Comparison of ENCODE assay signal across 12 mouse cellular contexts in genomic region chr8:72589286-72589685, GRCm38 (mm10). TPM values are rescaled to one million over a fixed set of nuclear protein-coding genes. Genes with fewer than 3 reads are reported as not detected.
DNase-seq lines count a peak whose midpoint lies in the region; ATAC-seq and TF ChIP-seq lines count a peak whose summit lies in the region.
"Had no signal": no experiment of that assay in that cellular context is flagged by ENCODE, and none has a peak within 500 bp of the region (broad histone marks: within the 10 kb centered on the region; RNA-seq: fewer than 3 reads in every experiment).

No protein-coding gene starts in this region.

- 72% methylated on average over 7 of the region's 7 CpGs for WGBS in lung, postnatal 0 days
- 59% methylated on average over 7 of the region's 7 CpGs for WGBS in heart, embryonic 15.5 days

- no peaks in the 10 kb centered on the region for H3K27me3 ChIP-seq in lung, postnatal 0 days (replicated peaks; ENCODE audit: insufficient read depth, low read length)
- H3K27me3 ChIP-seq in heart, embryonic 15.5 days = no peaks in the 10 kb centered on the region
- H3K27me3 ChIP-seq: embryonic facial prominence, embryonic 12.5 days; heart, embryonic 13.5 days; liver, embryonic 15.5 days had no signal

- TF ChIP-seq CTCF in lung, postnatal 0 days (IDR thresholded peaks at IDR 0.05) = no peak

- no peaks in the 10 kb centered on the region for H3K4me1 ChIP-seq in lung, postnatal 0 days (ENCODE audit: insufficient read depth, low read depth, low read length)
- peaks cover 28% of the 10 kb centered on the region for H3K4me1 ChIP-seq in heart, embryonic 15.5 days (replicated peaks)
- H3K4me1 ChIP-seq: embryonic facial prominence, embryonic 12.5 days had no signal

- no peak for TF ChIP-seq EP300 in lung, postnatal 0 days (IDR thresholded peaks at IDR 0.05)

- ATAC-seq in lung, postnatal 0 days = no peak; the same call in 1 of the 2 replicates
- no peak for ATAC-seq in heart, embryonic 15.5 days (replicated peaks; ENCODE audit: insufficient number of reproducible peaks, insufficient read depth, low FRiP score, low read depth)

- no peak overlapping the region for H3K4me3 ChIP-seq in lung, postnatal 0 days (ENCODE audit: low read depth, low read length)
- H3K4me3 ChIP-seq in heart, embryonic 15.5 days = no peak overlapping the region
- H3K4me3 ChIP-seq: embryonic facial prominence, embryonic 12.5 days; heart, embryonic 13.5 days; liver, embryonic 15.5 days had no signal

- H3K9ac ChIP-seq in lung, postnatal 0 days (replicated peaks; ENCODE audit: low read depth) = no peak overlapping the region
- no peak overlapping the region for H3K9ac ChIP-seq in heart, embryonic 15.5 days
- H3K9ac ChIP-seq: embryonic facial prominence, embryonic 12.5 days; heart, embryonic 13.5 days; liver, embryonic 15.5 days had no signal

- DNase-seq in lung, postnatal 0 days (ENCODE audit: low spot score) = peak; percentile 14
- no peak for DNase-seq in lung, postnatal 25 days (ENCODE audit: low spot score)
- DNase-seq in left cerebral cortex, adult 18-20 months (ENCODE audit: low spot score in 2 of 2) = peak; percentile 77 to 87
- DNase-seq in right cerebral cortex, postnatal 36 days (ENCODE audit: low spot score in 2 of 2) = peak; percentile 82 to 86
- no peak for DNase-seq in cerebellum, adult 18-20 months
- DNase-seq in thymus, postnatal 14 days = no peak
- no peak for DNase-seq in adrenal gland, adult 2 months
- DNase-seq: midbrain, embryonic 14.5 days had no signal

- H3K27ac ChIP-seq in lung, postnatal 0 days (ENCODE audit: low read length) = no peak overlapping the region
- peak overlapping the region; percentile 46; the same call in 1 of the 2 replicates for H3K27ac ChIP-seq in heart, embryonic 15.5 days
- H3K27ac ChIP-seq: embryonic facial prominence, embryonic 12.5 days; heart, embryonic 13.5 days; liver, embryonic 15.5 days had no signal

- H3K4me2 ChIP-seq in lung, postnatal 0 days (replicated peaks; ENCODE audit: low read depth, low read length) = no peak overlapping the region
- no peak overlapping the region for H3K4me2 ChIP-seq in heart, embryonic 15.5 days
- H3K4me2 ChIP-seq: embryonic facial prominence, embryonic 12.5 days; heart, embryonic 13.5 days; liver, embryonic 15.5 days had no signal

- H3K9me3 ChIP-seq in lung, postnatal 0 days (ENCODE audit: low read length) = no peaks in the 10 kb centered on the region
- no peaks in the 10 kb centered on the region for H3K9me3 ChIP-seq in heart, embryonic 15.5 days (replicated peaks)
- H3K9me3 ChIP-seq: embryonic facial prominence, embryonic 12.5 days; heart, embryonic 13.5 days; liver, embryonic 15.5 days had no signal

- H3K36me3 ChIP-seq in lung, postnatal 0 days (ENCODE audit: insufficient read depth, low read length) = no peaks in the 10 kb centered on the region
- H3K36me3 ChIP-seq in heart, embryonic 15.5 days = peaks cover 5% of the 10 kb centered on the region; the same call in 1 of the 2 replicates
- H3K36me3 ChIP-seq: embryonic facial prominence, embryonic 12.5 days; liver, embryonic 15.5 days had no signal

RNA-seq across cellular contexts. Expression of gene Tmem38a, which starts 17.4 kb away (rescaled TPM):
- polyA plus RNA-seq in lung, postnatal 0 days (2015; fragmentation: Nextera tagmentation; extraction: Ambion mirVana) = 17.3 and 19.1 TPM in 2 replicates
- polyA plus RNA-seq in heart, embryonic 15.5 days (2015; fragmentation: Nextera tagmentation; extraction: Ambion mirVana) = 87.4 and 91.5 TPM in 2 replicates
- 100 to 1,000 TPM in 1 of 2 experiments, 10 to 100 TPM in 1; 96.5 to 101 TPM for total RNA-seq in left cerebral cortex, adult 18-20 months (2021)
- 1 to 10 TPM; 6.4 to 7.8 TPM for total RNA-seq in adrenal gland, adult 2 months (2021)
- 10.9 and 13.6 TPM in 2 replicates for polyA plus RNA-seq in adrenal gland, adult 2 months (2012; rRNA removed)

RNA-seq across cellular contexts. Expression of gene Smim7, which starts 18.4 kb away (rescaled TPM):
- polyA plus RNA-seq in lung, postnatal 0 days (2015; fragmentation: Nextera tagmentation; extraction: Ambion mirVana) = 96.8 and 100 TPM in 2 replicates
- 94.2 and 102 TPM in 2 replicates for polyA plus RNA-seq in heart, embryonic 15.5 days (2015; fragmentation: Nextera tagmentation; extraction: Ambion mirVana)
- 100 to 1,000 TPM; 128 to 130 TPM for total RNA-seq in left cerebral cortex, adult 18-20 months (2021)
- 100 to 1,000 TPM; 102 to 142 TPM for total RNA-seq in adrenal gland, adult 2 months (2021)
- 27.7 and 31.6 TPM in 2 replicates for polyA plus RNA-seq in adrenal gland, adult 2 months (2012; rRNA removed)

RNA-seq across cellular contexts. Expression of gene Med26, which starts 41.2 kb away (rescaled TPM):
- polyA plus RNA-seq in lung, postnatal 0 days (2015; fragmentation: Nextera tagmentation; extraction: Ambion mirVana) = 9.5 and 9.6 TPM in 2 replicates
- polyA plus RNA-seq in heart, embryonic 15.5 days (2015; fragmentation: Nextera tagmentation; extraction: Ambion mirVana) = 8.8 and 11.5 TPM in 2 replicates
- total RNA-seq in left cerebral cortex, adult 18-20 months (2021) = 10 to 100 TPM; 10.2 to 11.2 TPM
- total RNA-seq in adrenal gland, adult 2 months (2021) = 1 to 10 TPM; 8.6 to 9.5 TPM
- 16.4 and 17.1 TPM in 2 replicates for polyA plus RNA-seq in adrenal gland, adult 2 months (2012; rRNA removed)

RNA-seq across cellular contexts. Expression of gene Nwd1, which starts 57.2 kb away (rescaled TPM):
- polyA plus RNA-seq in lung, postnatal 0 days (2015; fragmentation: Nextera tagmentation; extraction: Ambion mirVana) = 0.05 and 0.13 TPM in 2 replicates
- 0.23 and 0.38 TPM in 2 replicates for polyA plus RNA-seq in heart, embryonic 15.5 days (2015; fragmentation: Nextera tagmentation; extraction: Ambion mirVana)
- 10 to 100 TPM; 37.6 to 40.9 TPM for total RNA-seq in left cerebral cortex, adult 18-20 months (2021)
- under 1 TPM; 0.14 to 0.28 TPM for total RNA-seq in adrenal gland, adult 2 months (2021)
- 0.06 and 0.13 TPM in 2 replicates for polyA plus RNA-seq in adrenal gland, adult 2 months (2012; rRNA removed)
- polyA plus RNA-seq: liver, embryonic 15.5 days had no signal

Comparison
In these comparisons a context has a peak if more than half of its experiments do, and no peak if none do; other contexts are left out.
1. DNase-seq: peak in lung, postnatal 0 days (single experiment), left cerebral cortex, adult 18-20 months (2 of 2) and right cerebral cortex, postnatal 36 days (2 of 2); none in lung, postnatal 25 days (single experiment), cerebellum, adult 18-20 months (0 of 2), thymus, postnatal 14 days (single experiment) and adrenal gland, adult 2 months (single experiment).